Mouse (Mus musculus) thymus, postnatal 14 days (tissue): Measurements from ENCODE around the gene Apbb1ip.
"Not testable (repeated sequence)": the region's sequence is repeated elsewhere in the genome, so short reads cannot be mapped to it uniquely, and the experiment has no call there.

Experiments
- DNase-seq: peaks from one replicate; pipeline ENCODE4 v3.0.0; 2021

Apbb1ip gene

GRCm38 (mm10) chr2:22857501-22857900 is 83.6 kb downstream of the Apbb1ip start:
- DNase-seq, result no peak

- DNase-seq, result no peak
Observed at GRCm38 (mm10) chr2:22862194-22862593, 88.3 kb downstream of the Apbb1ip start.

DNA sequence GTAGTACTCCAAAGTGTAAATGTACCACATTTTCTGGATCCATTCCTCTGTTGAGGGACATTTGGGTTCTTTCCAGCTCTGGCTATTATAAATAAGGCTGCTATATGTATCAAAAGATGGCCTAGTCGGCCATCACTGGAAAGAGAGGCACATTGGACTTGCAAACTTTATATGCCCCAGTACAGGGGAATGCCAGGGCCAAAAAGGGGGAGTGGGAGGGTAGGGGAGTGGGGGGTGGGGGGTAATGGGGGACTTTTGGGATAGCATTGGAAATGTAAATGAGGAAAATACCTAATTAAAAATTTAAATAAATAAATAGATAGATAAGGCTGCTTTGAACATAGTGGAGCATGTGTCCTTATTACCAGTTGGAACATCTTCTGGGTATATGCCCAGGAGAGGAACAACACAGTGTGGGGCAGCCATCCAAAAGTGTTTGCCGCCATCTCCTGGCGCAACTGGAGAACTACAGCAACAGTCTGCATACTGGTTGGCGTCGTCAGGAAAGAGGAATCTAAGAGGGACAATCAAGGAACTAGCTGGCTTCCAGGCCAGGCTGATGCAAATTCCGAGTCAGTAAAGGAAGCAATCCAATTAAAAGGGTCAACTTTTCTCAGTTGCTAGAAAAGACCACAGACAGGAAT is 90.6 kb downstream of the Apbb1ip start:
- peak; percentile 70 for DNase-seq

- DNase-seq, result no peak
Observed at GRCm38 (mm10) chr2:22865818-22866217, 91.9 kb downstream of the Apbb1ip start.

DNA sequence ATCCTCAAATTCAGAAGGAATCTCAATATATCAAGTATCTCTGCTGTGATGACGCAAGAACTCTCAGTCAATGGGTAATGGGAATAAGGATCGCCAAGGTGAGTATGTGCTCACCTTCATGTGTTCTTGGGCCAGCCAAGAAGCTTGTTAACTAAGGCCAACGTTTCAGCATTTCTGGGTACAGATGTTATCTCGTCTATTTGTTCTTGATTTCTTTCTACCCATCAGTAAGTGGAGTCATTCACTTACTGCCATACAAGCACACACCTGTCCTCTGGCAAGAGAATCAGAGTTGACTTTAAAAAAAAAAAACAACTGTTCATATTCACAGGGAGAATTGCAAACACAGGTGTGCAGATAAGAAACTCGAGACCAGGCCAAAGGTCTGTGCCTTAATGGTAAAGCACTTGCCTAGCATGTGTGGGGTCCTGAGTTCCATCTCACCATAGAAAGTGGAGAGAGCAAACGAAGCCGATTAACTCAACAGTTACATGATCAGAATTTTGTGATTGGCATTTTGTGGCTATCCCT is 93.1 kb downstream of the Apbb1ip start:
- no peak for DNase-seq

DNA sequence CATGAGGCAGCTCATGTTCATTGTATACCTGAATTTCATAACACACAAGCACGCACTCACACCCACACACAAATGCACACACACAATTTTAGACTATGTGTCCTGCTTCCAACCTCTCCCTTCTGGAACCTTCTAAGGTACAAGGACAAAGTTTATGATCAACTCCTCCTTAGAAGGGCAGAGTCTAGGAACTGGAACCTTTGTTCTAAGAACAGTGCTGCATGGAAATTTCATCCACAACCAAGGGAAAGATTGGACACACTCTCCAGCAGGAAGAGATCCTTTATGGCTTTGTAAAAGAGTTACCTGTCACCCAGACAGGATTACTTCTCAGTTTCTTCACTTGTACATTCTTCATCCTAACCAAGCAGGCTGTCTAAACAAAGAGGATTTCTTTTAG is 99.3 kb downstream of the Apbb1ip start:
- no peak for DNase-seq

- no peak for DNase-seq
Observed at GRCm38 (mm10) chr2:22874628-22875027, 100.7 kb downstream of the Apbb1ip start.

DNA sequence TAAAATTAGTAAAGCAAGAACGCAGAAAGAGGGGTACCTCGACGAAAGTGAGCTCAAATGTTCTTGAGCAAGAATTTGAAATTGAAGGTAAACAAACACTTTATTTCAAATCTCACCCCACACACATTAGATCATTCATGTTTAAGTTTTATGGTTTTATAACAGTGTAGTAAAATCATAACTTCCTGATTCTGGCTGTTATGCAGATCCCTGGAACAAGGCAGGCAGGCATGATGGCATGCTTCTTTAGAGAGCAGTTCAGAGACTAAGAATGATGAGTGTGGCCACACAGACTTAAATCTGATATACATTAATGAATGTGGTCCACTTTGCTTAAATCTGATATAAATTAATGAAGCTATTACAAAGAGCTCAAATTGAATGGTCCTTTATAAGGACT is 102.7 kb downstream of the Apbb1ip start:
- no peak for DNase-seq

DNA sequence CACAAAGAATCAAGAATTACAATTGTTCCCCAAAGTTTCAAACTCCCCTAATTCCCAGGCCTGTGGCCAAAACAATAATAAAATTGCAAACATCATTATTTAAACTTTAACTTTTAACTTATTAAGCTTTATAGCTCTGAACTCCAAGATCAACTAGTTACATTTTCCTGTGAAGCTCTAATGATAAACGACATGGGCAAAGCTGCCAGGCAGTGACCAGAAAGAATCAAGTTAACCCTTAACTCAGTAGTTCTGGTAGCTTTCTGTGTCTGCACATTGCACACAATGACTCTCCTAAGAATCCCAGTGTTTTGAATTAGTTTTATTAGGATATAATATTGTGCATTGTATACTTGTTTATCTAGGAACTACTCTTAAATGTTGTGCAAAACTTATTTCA is 104.9 kb downstream of the Apbb1ip start:
- no peak for DNase-seq

- not testable (repeated sequence) for DNase-seq
Observed at GRCm38 (mm10) chr2:22880726-22881125, 106.8 kb downstream of the Apbb1ip start.

DNA sequence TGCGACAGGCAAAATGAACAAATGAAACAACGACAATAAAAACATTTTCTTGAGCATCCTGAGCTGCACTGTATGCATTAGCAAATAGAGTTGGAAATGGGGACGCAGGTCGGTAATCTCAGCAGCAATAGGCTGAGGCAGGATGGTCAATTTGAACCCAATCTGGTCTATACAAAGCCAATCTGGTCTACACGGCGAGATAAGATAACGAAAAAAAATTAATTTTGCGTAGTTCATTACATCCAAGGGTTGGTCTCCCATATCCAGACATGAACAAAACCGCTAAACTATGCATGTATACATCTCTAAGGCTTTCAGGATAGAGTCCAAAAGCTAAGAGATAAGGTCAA is 121.0 kb downstream of the Apbb1ip start:
- DNase-seq, result peak; percentile 6

DNA sequence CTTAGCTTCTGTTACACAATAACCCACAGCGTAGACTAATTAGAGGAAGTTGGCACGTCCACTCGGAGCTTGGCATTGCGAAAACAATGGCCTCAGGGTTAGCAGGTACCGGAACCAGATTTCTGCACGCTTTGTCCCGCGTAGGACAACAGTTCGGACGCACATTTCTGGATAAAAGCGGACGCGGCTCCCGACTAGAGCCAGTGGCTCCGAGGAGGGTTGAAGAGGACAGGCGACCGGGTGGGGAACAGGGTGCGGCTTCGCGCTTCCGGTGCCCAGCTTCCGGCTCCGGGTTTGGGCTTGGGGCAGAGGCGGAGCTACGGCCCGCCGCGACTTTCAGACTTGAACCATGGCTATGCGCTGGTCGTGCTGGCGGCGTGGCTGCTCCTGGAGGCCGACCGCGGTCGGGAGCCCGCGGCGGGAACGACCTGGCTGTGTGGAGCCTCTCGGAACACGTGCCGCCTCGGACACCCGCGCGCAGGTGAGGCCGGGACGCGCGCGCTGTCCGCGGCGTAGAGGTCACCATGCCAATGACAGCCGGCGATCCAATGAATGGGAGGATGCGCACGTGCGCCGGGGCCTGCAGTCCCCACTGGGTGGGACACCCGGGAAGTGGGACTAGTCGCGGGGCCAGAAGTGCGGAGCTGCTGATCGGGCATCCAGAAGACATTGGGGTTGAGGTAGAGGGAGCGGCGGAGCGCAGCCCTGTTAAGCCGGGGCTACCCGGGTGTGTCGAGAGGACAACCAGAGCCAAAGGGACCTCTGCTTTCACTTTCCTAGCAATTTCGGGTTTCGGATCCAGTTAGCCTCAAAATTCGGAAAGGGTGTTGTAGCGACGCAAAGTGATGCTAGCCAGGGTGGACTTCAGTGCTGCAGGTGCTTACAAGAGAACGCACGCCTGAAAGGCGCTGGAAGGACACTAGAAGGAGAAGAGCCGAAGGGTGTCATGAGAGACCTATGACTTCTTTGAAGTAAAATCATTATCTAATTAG is 121.7 kb downstream of the Apbb1ip start, which contains the start of gene Pdss1:
Pdss1 (plus strand) TSS at position 241 of the 992 bp plus-strand sequence.
- DNase-seq, result peak; percentile 86

GRCm38 (mm10) chr2:22903947-22904346 is 130.1 kb downstream of the Apbb1ip start:
- DNase-seq, result no peak

DNA sequence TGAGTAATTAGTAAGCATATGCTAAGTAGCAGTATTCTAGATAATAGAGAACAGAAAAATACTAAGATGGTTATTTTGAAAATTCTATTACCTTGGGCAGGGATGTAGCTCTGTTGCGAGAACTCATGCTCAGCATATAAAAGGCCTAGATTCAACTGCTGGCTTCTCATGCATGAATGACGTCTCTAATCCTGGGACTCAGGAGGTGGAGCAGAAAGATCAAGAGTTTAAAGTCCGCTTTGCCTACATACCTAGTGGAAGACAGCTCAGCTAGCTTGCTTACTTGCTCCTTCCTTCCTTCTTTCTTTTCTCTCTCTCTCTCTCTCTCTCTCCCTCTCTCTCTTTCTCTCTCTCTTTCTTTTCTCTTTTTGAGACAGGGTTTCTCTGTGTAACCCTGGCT is 140.5 kb downstream of the Apbb1ip start:
- no peak for DNase-seq

- no peak for DNase-seq
Observed at GRCm38 (mm10) chr2:22918651-22919050, 144.8 kb downstream of the Apbb1ip start.
